Mouse (Mus musculus): ENCODE data around the gene Olfr74. TPM values are rescaled to one million over a fixed set of nuclear protein-coding genes. Genes with fewer than 3 reads are reported as not detected.

Gene Olfr74
- polyA plus RNA-seq (2014; fragmentation: Illumina TruSeq; extraction: RNeasy Lipid Tissue Mini Kit (QIAGEN cat#74804); ENCODE audit: low read depth, low replicate concordance): not detected

GRCm38 (mm10) chr2:87974563-87974962 is at the start of gene Olfr74:
TSS of gene Olfr74 (minus strand) at chr2:87974663.

GRCm38 (mm10) chr2:88022474-88022873 is 48.0 kb upstream of the Olfr74 start, which contains the start of gene Olfr1161:
TSS of gene Olfr1161 (plus strand) at chr2:88022774.

GRCm38 (mm10) chr2:88007515-88008318 is 33.3 kb upstream of the Olfr74 start, which contains the start of gene Olfr1160:
TSS of gene Olfr1160 (minus strand) at chr2:88008268.

GRCm38 (mm10) chr2:87989813-87990212 is 15.3 kb upstream of the Olfr74 start, which contains the start of gene Olfr1158:
TSS of gene Olfr1158 (plus strand) at chr2:87990113.

GRCm38 (mm10) chr2:87968199-87968598 is 6.3 kb downstream of the Olfr74 start, which contains the start of gene Olfr1157:
TSS of gene Olfr1157 (minus strand) at chr2:87968299.

GRCm38 (mm10) chr2:87953000-87953399 is 21.5 kb downstream of the Olfr74 start, which contains the start of gene Olfr1156:
TSS of gene Olfr1156 (minus strand) at chr2:87953100.

GRCm38 (mm10) chr2:87945037-87945436 is 29.4 kb downstream of the Olfr74 start, which contains the start of gene Olfr1155:
TSS of gene Olfr1155 (minus strand) at chr2:87945137.

Other genes starting within 250 kb of the Olfr74 start
- not detected for gene Olfr1138, start 234.7 kb downstream of the Olfr74 start, polyA plus RNA-seq (2014; fragmentation: Illumina TruSeq; extraction: RNeasy Lipid Tissue Mini Kit (QIAGEN cat#74804); ENCODE audit: low read depth, low replicate concordance)
- gene Olfr1140, start 230.9 kb downstream of the Olfr74 start, polyA plus RNA-seq (2014; fragmentation: Illumina TruSeq; extraction: RNeasy Lipid Tissue Mini Kit (QIAGEN cat#74804); ENCODE audit: low read depth, low replicate concordance): not detected
- not detected for gene Olfr1141, start 220.7 kb downstream of the Olfr74 start, polyA plus RNA-seq (2014; fragmentation: Illumina TruSeq; extraction: RNeasy Lipid Tissue Mini Kit (QIAGEN cat#74804); ENCODE audit: low read depth, low replicate concordance)
- gene Olfr152, start 195.2 kb downstream of the Olfr74 start, polyA plus RNA-seq (2014; fragmentation: Illumina TruSeq; extraction: RNeasy Lipid Tissue Mini Kit (QIAGEN cat#74804); ENCODE audit: low read depth, low replicate concordance): not detected
- gene Olfr1143, start 174.1 kb downstream of the Olfr74 start, polyA plus RNA-seq (2014; fragmentation: Illumina TruSeq; extraction: RNeasy Lipid Tissue Mini Kit (QIAGEN cat#74804); ENCODE audit: low read depth, low replicate concordance): not detected
- gene Olfr1145, start 164.8 kb downstream of the Olfr74 start, polyA plus RNA-seq (2014; fragmentation: Illumina TruSeq; extraction: RNeasy Lipid Tissue Mini Kit (QIAGEN cat#74804); ENCODE audit: low read depth, low replicate concordance): not detected
- not detected for gene Olfr1148, start 144.1 kb downstream of the Olfr74 start, polyA plus RNA-seq (2014; fragmentation: Illumina TruSeq; extraction: RNeasy Lipid Tissue Mini Kit (QIAGEN cat#74804); ENCODE audit: low read depth, low replicate concordance)
- gene Olfr1150-ps1, start 130.7 kb downstream of the Olfr74 start, polyA plus RNA-seq (2014; fragmentation: Illumina TruSeq; extraction: RNeasy Lipid Tissue Mini Kit (QIAGEN cat#74804); ENCODE audit: low read depth, low replicate concordance): not detected
- gene Olfr1151, start 118.8 kb downstream of the Olfr74 start, polyA plus RNA-seq (2014; fragmentation: Illumina TruSeq; extraction: RNeasy Lipid Tissue Mini Kit (QIAGEN cat#74804); ENCODE audit: low read depth, low replicate concordance): not detected
- not detected for gene Olfr1152, start 108.2 kb downstream of the Olfr74 start, polyA plus RNA-seq (2014; fragmentation: Illumina TruSeq; extraction: RNeasy Lipid Tissue Mini Kit (QIAGEN cat#74804); ENCODE audit: low read depth, low replicate concordance)
- not detected for gene Olfr1153, start 79.7 kb downstream of the Olfr74 start, polyA plus RNA-seq (2014; fragmentation: Illumina TruSeq; extraction: RNeasy Lipid Tissue Mini Kit (QIAGEN cat#74804); ENCODE audit: low read depth, low replicate concordance)
- not detected for gene Olfr1154, start 69.5 kb downstream of the Olfr74 start, polyA plus RNA-seq (2014; fragmentation: Illumina TruSeq; extraction: RNeasy Lipid Tissue Mini Kit (QIAGEN cat#74804); ENCODE audit: low read depth, low replicate concordance)
- gene Olfr1155, start 29.5 kb downstream of the Olfr74 start, polyA plus RNA-seq (2014; fragmentation: Illumina TruSeq; extraction: RNeasy Lipid Tissue Mini Kit (QIAGEN cat#74804); ENCODE audit: low read depth, low replicate concordance): not detected
- not detected for gene Olfr1156, start 21.6 kb downstream of the Olfr74 start, polyA plus RNA-seq (2014; fragmentation: Illumina TruSeq; extraction: RNeasy Lipid Tissue Mini Kit (QIAGEN cat#74804); ENCODE audit: low read depth, low replicate concordance)
- gene Olfr1157, start 6.4 kb downstream of the Olfr74 start, polyA plus RNA-seq (2014; fragmentation: Illumina TruSeq; extraction: RNeasy Lipid Tissue Mini Kit (QIAGEN cat#74804); ENCODE audit: low read depth, low replicate concordance): not detected
- gene Olfr1158, start 15.4 kb upstream of the Olfr74 start, polyA plus RNA-seq (2014; fragmentation: Illumina TruSeq; extraction: RNeasy Lipid Tissue Mini Kit (QIAGEN cat#74804); ENCODE audit: low read depth, low replicate concordance): not detected
- gene Olfr1160, start 33.6 kb upstream of the Olfr74 start, polyA plus RNA-seq (2014; fragmentation: Illumina TruSeq; extraction: RNeasy Lipid Tissue Mini Kit (QIAGEN cat#74804); ENCODE audit: low read depth, low replicate concordance): not detected
- not detected for gene Olfr1161, start 48.1 kb upstream of the Olfr74 start, polyA plus RNA-seq (2014; fragmentation: Illumina TruSeq; extraction: RNeasy Lipid Tissue Mini Kit (QIAGEN cat#74804); ENCODE audit: low read depth, low replicate concordance)
- not detected for gene Olfr73, start 63.0 kb upstream of the Olfr74 start, polyA plus RNA-seq (2014; fragmentation: Illumina TruSeq; extraction: RNeasy Lipid Tissue Mini Kit (QIAGEN cat#74804); ENCODE audit: low read depth, low replicate concordance)
- not detected for gene Olfr1162, start 76.5 kb upstream of the Olfr74 start, polyA plus RNA-seq (2014; fragmentation: Illumina TruSeq; extraction: RNeasy Lipid Tissue Mini Kit (QIAGEN cat#74804); ENCODE audit: low read depth, low replicate concordance)
- gene Olfr1163, start 97.2 kb upstream of the Olfr74 start, polyA plus RNA-seq (2014; fragmentation: Illumina TruSeq; extraction: RNeasy Lipid Tissue Mini Kit (QIAGEN cat#74804); ENCODE audit: low read depth, low replicate concordance): not detected
- gene Olfr1164, start 119.3 kb upstream of the Olfr74 start, polyA plus RNA-seq (2014; fragmentation: Illumina TruSeq; extraction: RNeasy Lipid Tissue Mini Kit (QIAGEN cat#74804); ENCODE audit: low read depth, low replicate concordance): not detected
- not detected for gene Olfr1166, start 153.6 kb upstream of the Olfr74 start, polyA plus RNA-seq (2014; fragmentation: Illumina TruSeq; extraction: RNeasy Lipid Tissue Mini Kit (QIAGEN cat#74804); ENCODE audit: low read depth, low replicate concordance)
- gene Olfr1167, start 180.5 kb upstream of the Olfr74 start, polyA plus RNA-seq (2014; fragmentation: Illumina TruSeq; extraction: RNeasy Lipid Tissue Mini Kit (QIAGEN cat#74804); ENCODE audit: low read depth, low replicate concordance): not detected
- not detected for gene Olfr1168, start 207.2 kb upstream of the Olfr74 start, polyA plus RNA-seq (2014; fragmentation: Illumina TruSeq; extraction: RNeasy Lipid Tissue Mini Kit (QIAGEN cat#74804); ENCODE audit: low read depth, low replicate concordance)